Mouse (Mus musculus) intestine, embryonic 16.5 days (tissue): ENCODE results near the gene Nrxn2. TPM values are rescaled to one million over a fixed set of nuclear protein-coding genes. Genes with fewer than 3 reads are reported as not detected.

Experiments
- ATAC-seq: fragments of 200-750 bp; cut with Nextera tagmentation; 2 replicates; pipeline ENCODE4 v1.8.0; 2017; ENCODE audit warnings: moderate TSS enrichment, moderate library complexity
- H3K27ac ChIP-seq: fragments of 300-500 bp; sonication (generic); 2 replicates; pipeline ENCODE4 v1.5.1; 2014; ENCODE audit warnings: mild to moderate bottlenecking, low read length
- H3K27me3 ChIP-seq: fragments of 300-500 bp; sonication (generic); replicated peaks from 2 replicates; pipeline ENCODE4 v1.6.1; 2014; ENCODE audit warnings: low read length, control low read depth, mixed read lengths; ENCODE audit not compliant: control insufficient read depth, insufficient read depth
- H3K36me3 ChIP-seq: fragments of 300-500 bp; sonication (generic); 2 replicates; pipeline ENCODE4 v1.6.1; 2014; ENCODE audit warnings: low read length, control low read depth; ENCODE audit not compliant: control insufficient read depth, insufficient read depth
- H3K4me1 ChIP-seq: fragments of 300-500 bp; sonication (generic); 2 replicates; pipeline ENCODE4 v1.6.1; 2014; ENCODE audit warnings: low read length, control low read depth, mixed read lengths; ENCODE audit not compliant: control insufficient read depth, insufficient read depth
- H3K4me2 ChIP-seq: fragments of 300-500 bp; sonication (generic); 2 replicates; pipeline ENCODE4 v1.6.1; 2014; ENCODE audit warnings: low read depth, low read length, control low read depth
- H3K4me3 ChIP-seq: fragments of 300-500 bp; sonication (generic); 2 replicates; pipeline ENCODE4 v1.5.1; 2014; ENCODE audit warnings: mild to moderate bottlenecking, low read length
- H3K9ac ChIP-seq: fragments of 300-500 bp; sonication (generic); 2 replicates; pipeline ENCODE4 v1.6.1; 2014; ENCODE audit warnings: low read depth, low read length
- H3K9me3 ChIP-seq: fragments of 300-500 bp; sonication (generic); 2 replicates; pipeline ENCODE4 v1.6.1; 2016; ENCODE audit warnings: low read length, control low read depth; ENCODE audit not compliant: control insufficient read depth
- WGBS: fragments of 180-500 bp; shearing (Covaris S2); extraction: QIAGEN DNeasy Blood & Tissue Kit; methylation state at CpG from one replicate; pipeline ENCODE4 v1.1.7; 2014; 5-methylcytosine and 5-hydroxymethylcytosine counted together
- polyA plus RNA-seq: library from polyadenylated mRNA; unstranded; fragments of >200 nt; fragmentation: Nextera tagmentation; extraction: Ambion mirVana; gene quantifications from 2 replicates; pipeline ENCODE4 v1.2.1, GENCODE M21; 2015

Gene Nrxn2
- polyA plus RNA-seq, 1 experiment from 2014 or later = 0.97 TPM

DNA sequence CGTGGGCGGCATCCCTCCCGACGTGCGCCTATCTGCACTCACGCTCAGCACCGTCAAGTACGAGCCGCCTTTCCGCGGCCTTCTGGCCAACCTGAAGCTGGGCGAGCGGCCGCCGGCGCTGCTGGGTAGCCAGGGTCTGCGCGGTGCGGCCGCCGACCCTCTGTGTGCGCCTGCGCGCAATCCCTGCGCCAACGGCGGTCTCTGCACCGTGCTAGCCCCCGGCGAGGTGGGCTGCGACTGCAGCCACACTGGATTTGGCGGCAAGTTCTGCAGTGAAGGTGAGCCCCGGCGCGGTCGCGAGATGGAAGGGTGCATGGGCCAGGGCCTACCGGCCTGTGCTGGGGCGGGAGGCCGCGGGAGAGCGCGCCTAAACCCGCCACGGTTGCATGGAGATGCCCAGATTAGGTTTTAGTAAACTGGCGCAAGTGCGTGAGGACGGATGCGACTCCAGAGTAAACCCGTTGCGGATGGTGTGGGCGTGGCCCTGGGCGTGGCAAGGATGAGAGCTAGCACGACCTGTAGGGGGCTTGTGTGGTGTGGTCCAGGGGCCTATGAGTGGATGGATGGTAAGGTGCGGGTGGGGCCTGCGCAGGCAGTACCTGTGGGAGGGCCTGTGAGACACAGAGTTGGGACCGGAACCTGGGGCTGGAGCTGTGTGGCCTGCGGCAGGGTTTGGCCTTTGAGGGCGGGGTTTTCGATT, 10.1 kb downstream of the Nrxn2 start:
- peak; percentile 26 for ATAC-seq
- H3K27ac ChIP-seq = no peak overlapping the region

DNA sequence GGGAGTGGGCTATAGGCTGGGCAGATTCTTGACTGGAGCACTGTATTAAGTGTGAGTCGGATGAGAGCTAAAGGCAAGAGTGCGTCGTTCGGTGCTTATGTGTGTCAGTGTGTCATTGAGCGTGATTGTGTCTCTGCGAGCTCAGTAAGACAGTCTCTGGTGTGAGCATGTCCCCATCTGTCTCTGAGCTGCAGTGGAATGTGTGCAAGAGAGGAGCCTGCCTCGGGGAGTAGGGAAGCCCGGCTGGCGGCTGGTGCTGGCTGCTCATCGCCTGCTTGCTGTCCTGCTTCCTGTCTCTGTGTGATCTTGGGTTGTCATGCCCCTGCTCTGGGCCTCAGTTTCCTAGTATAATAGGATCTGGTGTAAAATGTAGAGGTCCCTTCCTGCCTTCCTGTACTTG, 24.5 kb downstream of the Nrxn2 start:
- Histone ChIP-seq H3K9me3 (no peaks in the 10 kb centered on the region), H3K4me3 (no peak overlapping the region), H3K9ac (no peak overlapping the region), H3K4me1 (no peaks in the 10 kb centered on the region), H3K27me3 (0 out of 2 replicates have a peak, but pooled peaks cover 2% of the 10 kb centered on the region), H3K4me2 (no peak overlapping the region), H3K27ac (no peak overlapping the region), H3K36me3 (no peaks in the 10 kb centered on the region)
- no peak for ATAC-seq
- 65% methylated on average over 10 of the region's 10 CpGs for WGBS

More for the DNA sequence above, 10.1 kb downstream of the Nrxn2 start:
- H3K4me1 ChIP-seq = peaks cover 20% of the 10 kb centered on the region
- H3K36me3 ChIP-seq = no peaks in the 10 kb centered on the region
- no peak overlapping the region for H3K9ac ChIP-seq
- WGBS = 1% methylated on average over 60 of the region's 60 CpGs
- H3K4me2 ChIP-seq = peak overlapping the region; percentile 63
- peaks cover 60% of the 10 kb centered on the region for H3K27me3 ChIP-seq
- no peaks in the 10 kb centered on the region for H3K9me3 ChIP-seq
- H3K4me3 ChIP-seq = peak overlapping the region; percentile 42

- Histone ChIP-seq H3K4me2 (no peak overlapping the region), H3K9ac (no peak overlapping the region)
Observed at GRCm38 (mm10) chr19:6445761-6446423, 27.4 kb downstream of the Nrxn2 start.

DNA sequence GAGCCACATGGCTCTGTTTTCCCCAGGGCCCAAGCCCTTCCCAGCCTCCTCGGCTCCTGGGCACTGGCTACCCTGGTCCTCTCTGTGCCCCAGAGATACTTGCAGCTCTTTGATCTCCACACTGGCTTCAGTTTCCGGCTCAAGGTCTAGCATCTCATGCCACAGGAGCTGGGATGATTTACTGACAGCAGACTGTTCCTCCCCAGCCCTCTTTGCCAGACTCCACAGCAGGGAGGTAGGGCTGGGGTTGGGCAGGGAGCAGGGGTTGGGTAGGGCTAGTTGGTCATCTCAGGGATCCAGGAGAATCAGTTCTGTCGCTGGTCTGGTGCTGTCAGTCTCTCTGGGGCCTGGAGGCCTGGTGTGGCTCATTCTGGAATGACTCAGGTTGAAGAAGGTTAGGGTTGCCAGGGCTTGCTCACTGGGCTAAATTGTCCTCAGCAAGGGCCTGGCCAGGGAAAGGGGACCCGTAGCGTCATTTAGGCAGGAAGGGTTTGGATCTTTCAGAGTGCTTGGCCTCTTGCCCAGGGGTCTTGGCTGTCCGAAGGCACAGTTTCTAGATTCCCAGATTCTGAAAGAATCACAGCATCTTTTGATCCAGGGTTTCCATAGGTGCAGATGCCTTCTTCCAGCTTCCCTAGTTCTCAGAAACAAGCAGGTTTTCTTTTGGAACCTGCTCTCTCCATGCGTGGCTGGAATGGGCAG, 28.4 kb downstream of the Nrxn2 start:
- no peak for ATAC-seq
- Histone ChIP-seq H3K4me3 (no peak overlapping the region), H3K9ac (no peak overlapping the region), H3K27ac (no peak overlapping the region), H3K4me2 (no peak overlapping the region), H3K9me3 (no peaks in the 10 kb centered on the region), H3K4me1 (peaks cover 3% of the 10 kb centered on the region; the same call in 1 of the 2 replicates), H3K27me3 (0 out of 2 replicates have a peak, but pooled peaks cover 2% of the 10 kb centered on the region), H3K36me3 (no peaks in the 10 kb centered on the region)
- WGBS = 53% methylated on average over 7 of the region's 7 CpGs

More at GRCm38 (mm10) chr19:6445761-6446423, 27.4 kb downstream of the Nrxn2 start:
- Histone ChIP-seq H3K4me3 (no peak overlapping the region), H3K27ac (no peak overlapping the region), H3K36me3 (no peaks in the 10 kb centered on the region), H3K27me3 (0 out of 2 replicates have a peak, but pooled peaks cover 2% of the 10 kb centered on the region), H3K9me3 (no peaks in the 10 kb centered on the region), H3K4me1 (no peaks in the 10 kb centered on the region)
- WGBS = 49% methylated on average over 10 of the region's 10 CpGs
- no peak for ATAC-seq

DNA sequence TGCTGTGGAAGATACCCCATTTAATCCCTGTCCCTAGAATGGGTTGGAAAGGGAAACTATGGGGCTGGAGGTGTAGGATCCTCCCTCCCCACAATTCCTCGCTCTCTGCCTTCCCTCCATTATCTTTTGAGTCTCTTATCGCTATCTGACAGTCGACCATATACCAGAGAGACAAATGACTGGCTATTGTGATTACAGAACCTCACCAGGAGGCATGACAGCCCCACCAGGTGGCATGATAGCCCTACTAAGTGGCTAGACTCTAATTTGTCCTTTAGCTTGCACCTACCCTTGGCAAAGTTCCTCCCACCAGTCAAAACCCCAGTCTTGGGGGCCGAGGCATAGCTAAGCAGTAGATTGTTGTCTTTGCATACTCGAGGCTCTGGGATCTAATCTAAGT, 30.2 kb downstream of the Nrxn2 start:
- no peaks in the 10 kb centered on the region for H3K27me3 ChIP-seq
- no peak overlapping the region for H3K27ac ChIP-seq
- no peaks in the 10 kb centered on the region for H3K36me3 ChIP-seq
- H3K9ac ChIP-seq = no peak overlapping the region
- 34% methylated on average over 5 of the region's 5 CpGs for WGBS
- peak overlapping the region; percentile 14; the same call in 1 of the 2 replicates for H3K4me3 ChIP-seq
- no peaks in the 10 kb centered on the region for H3K9me3 ChIP-seq
- peak overlapping the region; percentile 38 for H3K4me2 ChIP-seq
- no peak for ATAC-seq
- H3K4me1 ChIP-seq = peaks cover 5% of the 10 kb centered on the region; the same call in 1 of the 2 replicates

DNA sequence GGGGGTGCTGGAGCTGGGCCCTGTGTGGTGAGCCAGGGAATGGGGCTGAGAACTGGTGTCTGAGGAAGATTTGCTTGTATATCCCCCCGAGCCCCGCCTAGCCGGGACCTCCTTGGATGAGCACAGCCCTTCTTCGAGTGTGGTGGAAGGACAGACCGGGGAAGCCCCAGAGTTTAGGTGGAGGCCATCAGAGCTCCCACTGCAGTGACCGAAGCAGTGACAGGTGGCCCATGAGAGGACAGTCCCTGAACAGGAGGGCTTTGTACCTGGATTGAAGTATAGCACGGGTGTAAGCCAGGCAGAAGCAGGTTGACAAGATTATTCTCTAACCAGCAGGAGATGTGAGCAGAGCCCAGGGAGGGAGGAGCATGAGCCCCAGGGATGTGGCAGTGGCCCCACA, 31.3 kb downstream of the Nrxn2 start:
- no peak overlapping the region for H3K4me3 ChIP-seq
- H3K27me3 ChIP-seq = no peaks in the 10 kb centered on the region
- H3K27ac ChIP-seq = no peak overlapping the region
- peaks cover 5% of the 10 kb centered on the region; the same call in 1 of the 2 replicates for H3K4me1 ChIP-seq
- H3K9ac ChIP-seq = no peak overlapping the region
- H3K9me3 ChIP-seq = no peaks in the 10 kb centered on the region
- no peak for ATAC-seq
- no peaks in the 10 kb centered on the region for H3K36me3 ChIP-seq
- 66% methylated on average over 7 of the region's 7 CpGs for WGBS
- H3K4me2 ChIP-seq = no peak overlapping the region

DNA sequence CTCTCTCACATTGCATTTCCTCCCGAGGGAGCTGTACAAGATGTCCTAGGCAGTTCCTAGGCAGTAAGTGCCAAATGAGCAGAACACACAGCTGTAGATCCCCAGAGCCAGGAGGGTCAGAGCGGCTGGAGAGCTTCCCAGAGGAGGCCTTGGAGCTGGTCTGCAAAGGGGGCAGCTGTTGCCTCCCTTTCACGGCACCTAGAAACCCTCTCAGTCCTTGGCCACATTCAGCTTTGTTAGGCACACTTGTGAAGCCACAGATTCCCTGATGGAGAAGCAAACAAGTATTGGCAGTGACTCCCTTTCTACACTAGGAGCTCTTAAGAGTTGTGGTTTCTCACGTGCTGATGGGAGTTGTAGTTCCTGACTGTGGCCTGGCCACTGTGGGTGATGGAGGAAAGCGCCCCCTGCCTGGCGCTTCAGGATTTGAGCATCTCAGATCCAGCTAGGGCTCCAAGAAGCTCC, 33.5 kb downstream of the Nrxn2 start:
- WGBS = 17% methylated on average over 6 of the region's 6 CpGs
- Histone ChIP-seq H3K4me1 (peaks cover 5% of the 10 kb centered on the region; the same call in 1 of the 2 replicates), H3K27me3 (no peaks in the 10 kb centered on the region), H3K27ac (no peak overlapping the region), H3K36me3 (no peaks in the 10 kb centered on the region), H3K4me2 (no peak overlapping the region), H3K9ac (no peak overlapping the region), H3K4me3 (no peak overlapping the region), H3K9me3 (no peaks in the 10 kb centered on the region)
- peak; percentile 89 for ATAC-seq

DNA sequence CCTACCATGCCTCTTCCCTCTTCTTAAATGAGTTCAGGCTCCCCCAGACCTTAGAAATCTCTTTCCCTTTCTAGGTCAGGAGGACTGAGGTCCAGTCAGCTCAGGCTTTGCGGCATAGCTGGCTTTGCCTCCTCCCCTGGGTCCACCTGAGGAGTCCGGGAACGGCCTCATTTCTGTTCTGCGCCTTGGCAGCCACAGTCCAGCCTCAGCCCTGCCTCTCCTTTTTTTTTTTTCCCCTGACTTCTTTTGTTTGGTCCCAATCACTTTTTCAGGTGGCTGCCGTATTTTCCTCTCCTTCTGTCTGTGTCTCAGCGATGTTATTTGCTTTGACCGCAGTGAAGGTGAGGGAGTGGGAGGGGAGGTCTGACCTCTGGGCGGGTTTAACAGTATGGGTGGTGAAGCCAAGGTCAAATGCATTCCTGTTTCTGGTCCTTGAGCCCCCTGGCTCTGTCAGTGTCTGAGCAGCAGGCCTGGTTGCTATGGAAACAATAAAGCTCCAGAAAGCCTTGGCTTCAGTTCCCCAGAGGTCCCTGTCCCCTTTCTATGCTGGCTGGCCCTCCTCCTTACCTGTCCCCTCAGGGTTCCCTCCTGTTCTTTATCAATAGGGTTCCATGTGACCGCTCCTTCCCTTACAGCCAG, 34.3 kb downstream of the Nrxn2 start:
- ATAC-seq = no peak
- Histone ChIP-seq H3K27me3 (no peaks in the 10 kb centered on the region), H3K4me3 (no peak overlapping the region), H3K9ac (no peak overlapping the region), H3K4me2 (no peak overlapping the region), H3K9me3 (no peaks in the 10 kb centered on the region), H3K27ac (no peak overlapping the region), H3K4me1 (peaks cover 5% of the 10 kb centered on the region; the same call in 1 of the 2 replicates), H3K36me3 (no peaks in the 10 kb centered on the region)
- WGBS = 39% methylated on average over 9 of the region's 9 CpGs

DNA sequence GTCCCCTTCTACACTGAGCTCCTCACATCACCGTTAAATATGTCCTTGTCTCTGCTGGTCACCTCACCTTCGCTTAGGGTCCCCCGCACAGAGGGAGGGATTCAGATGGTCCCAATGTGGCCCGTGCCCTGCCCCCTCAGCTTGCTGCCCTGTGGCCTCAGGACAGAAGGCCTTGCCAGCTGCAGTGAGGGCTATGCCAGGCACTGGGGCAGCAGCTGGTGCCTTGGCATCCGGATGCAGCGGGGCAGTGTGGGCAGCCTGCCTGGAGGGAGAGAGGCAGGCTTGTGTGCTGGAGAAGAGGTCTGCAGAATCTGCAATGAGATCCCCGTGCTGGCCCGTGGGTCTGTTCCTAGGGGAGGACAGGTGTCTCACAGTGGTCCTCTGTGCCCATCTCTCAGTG, 34.8 kb downstream of the Nrxn2 start:
- H3K27ac ChIP-seq = no peak overlapping the region
- ATAC-seq = no peak
- H3K9me3 ChIP-seq = no peaks in the 10 kb centered on the region
- H3K4me2 ChIP-seq = no peak overlapping the region
- 83% methylated on average over 8 of the region's 8 CpGs for WGBS
- no peaks in the 10 kb centered on the region for H3K27me3 ChIP-seq
- H3K4me3 ChIP-seq = no peak overlapping the region
- H3K36me3 ChIP-seq = no peaks in the 10 kb centered on the region
- peaks cover 5% of the 10 kb centered on the region; the same call in 1 of the 2 replicates for H3K4me1 ChIP-seq
- no peak overlapping the region for H3K9ac ChIP-seq
